Mouse (Mus musculus): ENCODE results near the gene Car10. TPM values are rescaled to one million over a fixed set of nuclear protein-coding genes. Genes with fewer than 3 reads are reported as not detected.

Gene Car10
- polyA plus RNA-seq, 1 experiment: not detected

DNA sequence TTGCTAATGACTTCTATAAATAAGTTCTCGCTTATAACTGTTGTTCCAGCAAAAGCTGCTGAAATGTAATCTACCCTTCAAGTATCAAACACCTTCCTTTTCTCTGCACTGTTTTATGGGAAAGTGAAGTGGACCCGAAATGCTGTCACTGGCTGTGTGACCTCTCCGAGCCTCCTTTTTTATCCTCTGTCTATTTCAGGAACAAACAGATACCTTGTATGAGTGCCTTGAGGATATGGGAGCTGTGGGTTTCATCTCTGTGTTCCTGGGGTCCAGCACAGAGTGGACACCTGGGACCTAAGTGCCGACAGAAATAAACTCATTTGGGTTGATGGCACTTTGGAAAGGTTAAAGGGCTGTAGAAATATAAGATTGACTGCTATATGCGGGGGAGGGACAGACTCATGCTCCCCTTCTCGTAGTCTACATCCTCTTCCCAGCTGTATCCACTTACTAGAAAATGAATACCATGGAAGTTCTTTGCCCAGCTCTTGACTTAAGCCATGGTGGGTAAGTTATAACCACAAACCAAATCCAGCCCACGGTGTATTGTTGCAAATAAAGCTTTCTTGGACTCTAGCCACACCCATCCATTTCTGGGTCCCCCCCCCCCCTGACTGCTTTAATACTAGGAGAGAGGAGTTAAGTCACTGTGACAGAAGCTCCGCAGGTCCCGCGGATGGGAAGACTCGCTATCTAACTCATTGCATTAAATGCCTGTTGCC lies 474.3 kb downstream of the Car10 start:
- DNase-seq (ENCODE audit: low read depth): no peak

DNA sequence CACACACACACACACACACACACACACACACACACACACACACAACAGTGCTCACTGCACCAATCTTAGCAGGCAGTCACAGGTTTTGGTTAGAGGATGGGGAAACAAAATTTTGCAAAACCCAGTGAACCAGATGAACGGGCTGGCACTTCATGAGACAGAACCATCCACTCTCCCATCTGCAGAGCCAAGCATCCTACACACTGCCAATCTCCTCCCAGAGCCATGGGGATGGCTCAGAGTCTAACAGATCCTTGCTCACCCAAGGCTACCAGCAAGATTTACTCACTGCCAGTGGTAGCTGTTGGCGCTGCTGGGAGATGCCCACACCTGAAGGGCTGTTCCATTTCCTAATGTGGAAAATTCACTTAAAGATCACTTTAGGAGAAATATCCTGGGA lies 479.6 kb downstream of the Car10 start:
- DNase-seq (ENCODE audit: low read depth): no peak

DNA sequence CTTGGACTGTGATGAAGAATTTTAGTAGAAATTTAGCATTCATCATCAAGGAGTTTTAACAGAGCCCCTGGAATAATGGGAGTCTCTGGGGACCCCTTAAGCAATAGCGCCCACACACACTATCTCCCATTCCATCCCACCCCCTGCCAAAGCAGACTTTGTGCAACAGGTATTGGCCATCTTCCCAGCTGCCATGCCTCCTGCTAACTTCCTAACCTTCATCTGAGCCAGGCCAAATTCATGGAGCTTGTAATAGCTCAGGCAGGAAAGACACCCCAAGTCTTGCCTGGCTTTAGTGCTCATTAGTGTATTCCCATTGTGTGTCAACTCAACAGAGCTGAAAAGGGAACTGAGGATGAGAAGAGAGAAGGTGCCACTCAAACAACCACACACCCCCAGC lies 481.8 kb downstream of the Car10 start:
- DNase-seq (ENCODE audit: low read depth): no peak

DNA sequence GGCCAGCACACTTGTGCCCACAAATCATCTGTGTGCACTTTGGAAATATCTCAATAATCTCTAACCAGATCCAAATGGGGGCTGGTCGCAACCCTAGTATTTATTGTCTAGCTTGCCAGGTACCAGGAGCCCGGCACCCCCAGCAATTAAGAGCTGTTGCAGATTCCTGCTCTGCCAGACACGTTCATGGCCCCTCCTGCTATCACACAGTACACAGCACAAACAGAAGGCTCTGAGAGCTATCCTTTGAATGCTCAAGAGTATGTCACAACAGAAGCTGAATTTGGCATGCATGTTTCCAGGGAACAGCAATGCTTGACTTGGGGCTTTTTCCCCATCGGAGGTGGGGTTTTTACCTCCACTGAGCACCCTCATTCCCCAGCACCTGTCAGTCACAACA lies 483.5 kb downstream of the Car10 start:
- no peak for DNase-seq (ENCODE audit: low read depth)

DNA sequence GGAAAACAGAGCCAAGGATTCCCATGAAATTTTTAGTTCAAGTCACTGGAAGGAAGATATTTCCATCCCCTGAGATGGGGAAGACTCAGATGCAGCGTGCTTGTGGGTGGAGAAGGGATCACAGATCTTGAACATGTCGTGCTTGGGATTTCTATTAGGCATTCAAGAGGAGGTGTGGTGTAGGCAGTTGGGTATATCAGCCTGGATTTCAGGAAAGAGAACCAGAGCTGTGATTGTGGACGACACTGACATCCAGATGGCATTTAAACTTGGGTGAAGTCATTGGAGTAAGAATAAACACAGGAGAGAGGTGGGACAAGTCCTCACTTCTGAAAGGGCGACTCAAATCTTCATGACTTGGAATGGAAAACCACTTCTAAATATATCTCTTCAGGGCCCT lies 490.0 kb downstream of the Car10 start:
- DNase-seq (ENCODE audit: low read depth): no peak

DNA sequence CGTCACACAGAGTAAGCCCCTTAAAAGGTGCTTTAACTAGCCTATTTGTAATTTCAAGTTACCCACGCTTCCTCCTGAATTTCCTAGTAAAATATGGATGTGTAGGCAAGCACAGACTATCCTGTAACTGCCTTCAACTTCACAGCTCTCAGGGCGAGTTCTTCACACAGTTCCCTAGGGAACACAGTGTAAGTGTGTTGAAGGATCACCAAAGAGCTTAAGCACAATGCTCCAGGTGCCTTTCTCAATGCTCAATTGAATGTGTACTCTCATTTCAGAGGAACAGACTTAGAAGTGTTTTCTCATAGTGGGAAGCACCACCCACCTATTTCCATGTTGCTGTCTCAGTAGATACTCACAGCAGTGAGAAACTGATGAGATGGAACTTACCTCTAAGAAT lies 492.8 kb downstream of the Car10 start:
- no peak for DNase-seq (ENCODE audit: low read depth)

DNA sequence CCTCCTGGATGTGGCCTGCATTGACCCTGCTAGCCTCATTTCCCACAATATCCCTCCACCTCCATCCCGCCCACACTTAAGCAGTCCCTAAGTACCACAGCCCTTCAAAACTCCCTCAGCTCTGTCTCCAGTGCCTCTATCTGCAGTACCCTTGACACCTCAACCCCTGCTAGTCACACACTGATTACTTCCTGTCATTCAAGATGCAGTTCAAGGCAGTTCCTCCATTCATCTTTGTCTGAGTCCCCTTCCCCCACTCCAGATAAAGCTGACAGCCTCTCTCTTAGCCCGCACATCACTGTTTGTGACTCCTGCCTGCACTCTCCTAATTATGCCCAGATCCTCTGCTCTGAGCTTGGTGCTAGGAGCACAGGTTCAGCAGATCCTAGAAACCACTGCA lies 496.2 kb downstream of the Car10 start:
- DNase-seq (ENCODE audit: low read depth): no peak

DNA sequence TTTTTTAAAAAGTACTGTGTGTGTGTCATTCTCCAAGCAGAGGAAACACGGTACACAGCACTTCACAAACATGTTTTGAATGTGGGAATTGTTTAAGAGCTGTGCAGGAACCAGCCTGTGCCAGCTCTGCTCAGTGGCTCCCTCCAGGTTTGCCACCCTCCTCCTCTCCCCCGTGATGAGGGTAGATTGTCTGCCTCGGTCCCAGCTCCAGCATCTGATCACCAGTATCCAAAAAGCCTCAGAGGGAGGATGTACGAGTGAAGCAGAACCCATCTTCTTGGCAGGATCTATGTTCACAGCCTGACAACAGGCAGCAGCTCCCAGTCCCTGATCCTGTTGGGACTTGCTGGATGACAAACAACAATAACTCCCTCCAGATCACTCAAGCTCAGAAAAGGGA lies 500.3 kb downstream of the Car10 start:
- DNase-seq (ENCODE audit: low read depth): no peak

DNA sequence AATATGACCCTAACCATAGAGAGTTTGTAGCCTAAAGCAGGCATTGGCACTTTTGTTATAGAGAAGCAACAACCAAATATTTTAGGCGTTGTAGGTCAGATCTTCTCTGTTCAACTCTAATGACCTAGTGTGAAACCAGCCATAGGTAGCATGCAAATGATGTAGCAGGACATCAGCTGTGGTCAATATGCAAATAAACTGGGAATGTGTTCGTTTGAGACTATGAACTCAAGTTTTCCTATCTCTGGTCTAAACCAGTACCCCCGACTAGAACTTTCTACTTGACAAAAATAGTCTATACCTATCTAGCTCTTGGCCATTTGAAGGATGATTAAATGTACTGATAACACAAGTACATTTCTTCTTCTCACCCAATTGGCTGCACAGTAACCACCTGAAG lies 501.9 kb downstream of the Car10 start:
- DNase-seq (ENCODE audit: low read depth): no peak

DNA sequence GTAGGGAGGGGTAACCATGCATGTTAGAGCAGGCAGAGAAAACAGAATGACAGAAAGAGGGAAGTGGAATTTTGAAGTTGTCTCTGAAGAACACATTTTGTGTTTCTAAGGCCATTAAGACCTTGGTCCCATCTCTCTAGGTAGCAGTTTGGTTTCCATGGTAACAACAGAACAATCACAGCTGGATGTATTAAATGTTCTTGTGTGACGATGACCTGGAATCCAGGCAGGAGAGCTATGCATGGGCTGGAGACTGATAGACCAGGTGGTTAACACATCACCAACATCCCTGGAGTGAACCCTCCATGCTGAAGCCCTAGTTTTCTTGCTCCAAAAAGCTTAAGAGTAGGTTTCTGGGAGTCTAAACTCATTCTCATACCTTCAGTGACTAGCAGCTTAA lies 505.7 kb downstream of the Car10 start:
- no peak for DNase-seq (ENCODE audit: low read depth)

DNA sequence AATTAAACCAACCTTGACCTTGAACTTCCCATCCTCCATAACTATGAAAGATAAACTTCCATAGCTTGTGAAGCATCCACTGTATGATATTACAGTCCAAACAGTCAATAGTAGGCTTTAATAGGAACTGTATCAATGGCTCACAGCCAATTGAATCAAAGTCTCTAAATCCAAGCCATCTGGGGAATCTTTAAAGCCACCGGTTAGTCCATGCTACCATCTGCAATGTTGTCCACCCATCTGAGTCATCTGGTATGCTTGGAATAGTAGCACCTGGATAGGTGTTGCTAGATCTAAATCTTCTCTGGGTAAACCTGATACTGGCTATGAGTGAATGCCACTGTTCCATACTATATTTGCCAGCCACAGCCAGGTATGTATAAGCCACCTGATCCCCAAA lies 509.3 kb downstream of the Car10 start:
- DNase-seq (ENCODE audit: low read depth): no peak

DNA sequence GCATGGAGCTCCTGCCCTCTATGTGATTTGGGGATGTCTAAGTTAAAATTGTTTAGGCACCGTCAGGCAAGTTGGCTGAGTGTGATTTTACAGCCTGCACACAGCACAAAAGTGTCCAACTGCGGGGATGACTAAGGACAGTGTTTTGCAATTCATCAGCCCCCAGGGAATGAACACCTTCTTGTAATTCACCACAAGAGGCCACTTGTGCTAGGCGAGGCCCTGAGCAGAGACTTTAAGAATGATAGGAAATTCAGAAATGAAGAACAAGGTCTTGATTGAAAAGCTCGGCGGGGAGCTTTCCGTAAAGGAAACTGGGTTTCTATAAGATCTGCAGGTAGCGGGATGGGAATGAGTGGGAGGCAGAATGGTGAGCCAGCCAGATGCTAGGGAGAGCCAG lies 510.9 kb downstream of the Car10 start:
- no peak for DNase-seq (ENCODE audit: low read depth)

DNA sequence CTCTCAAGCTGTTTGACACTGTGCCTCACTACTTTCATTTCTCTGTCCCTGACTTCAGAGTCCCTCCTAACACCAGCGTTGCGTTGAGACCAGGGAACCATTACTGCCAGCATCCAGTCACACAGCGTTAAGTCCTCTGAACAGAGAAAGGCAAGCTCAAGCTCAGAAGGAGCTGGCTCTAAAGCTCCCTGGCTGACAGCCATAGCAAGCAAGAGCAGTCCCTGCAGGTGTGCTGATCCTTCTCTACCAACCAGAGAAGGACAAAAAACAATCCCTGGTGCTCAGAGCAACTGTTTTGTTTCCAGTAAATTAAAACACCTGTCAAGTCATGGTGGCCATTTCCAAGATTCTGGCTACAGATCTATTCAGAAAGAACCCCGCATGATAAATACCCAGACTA lies 514.2 kb downstream of the Car10 start:
- DNase-seq (ENCODE audit: low read depth): no peak

DNA sequence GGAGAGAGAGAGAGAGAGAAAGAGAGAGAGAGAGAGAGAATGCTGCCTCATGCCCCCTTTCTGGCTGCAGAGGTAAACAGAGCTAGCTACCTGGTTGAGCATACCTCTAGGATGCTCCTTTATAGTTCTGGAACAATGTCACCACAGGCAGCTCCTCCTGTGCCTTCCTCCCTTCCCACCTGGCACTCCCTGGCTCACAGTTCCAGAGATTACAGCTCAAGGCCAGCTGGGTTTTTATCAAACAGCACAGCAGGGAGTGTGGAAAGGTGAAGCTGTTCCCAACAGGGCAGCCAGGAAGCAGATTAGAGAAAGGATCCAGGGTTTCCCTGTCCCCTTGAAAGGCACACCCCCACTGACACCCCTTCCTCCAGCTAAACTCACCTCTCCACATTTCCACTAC lies 517.0 kb downstream of the Car10 start:
- DNase-seq (ENCODE audit: low read depth): no peak

DNA sequence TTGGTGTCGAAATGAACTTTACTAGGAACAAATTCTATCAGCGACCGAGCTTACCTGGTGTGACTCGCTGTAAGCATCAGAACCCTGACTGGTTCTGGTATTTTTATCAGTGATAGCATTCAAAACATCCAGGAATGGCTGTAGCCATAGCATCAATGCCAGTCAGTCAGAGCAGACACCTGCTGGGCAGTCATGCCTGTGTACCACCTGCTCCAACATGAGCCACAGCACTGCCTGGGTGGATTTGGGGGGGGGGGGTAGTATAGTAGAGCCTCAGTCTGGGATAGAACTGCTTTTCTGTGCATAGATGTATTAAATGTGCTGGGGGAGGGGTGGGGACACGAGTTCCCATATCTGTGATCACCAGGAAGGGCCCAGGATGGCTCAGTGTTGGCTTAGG lies 525.8 kb downstream of the Car10 start:
- no peak for DNase-seq (ENCODE audit: low read depth)

DNA sequence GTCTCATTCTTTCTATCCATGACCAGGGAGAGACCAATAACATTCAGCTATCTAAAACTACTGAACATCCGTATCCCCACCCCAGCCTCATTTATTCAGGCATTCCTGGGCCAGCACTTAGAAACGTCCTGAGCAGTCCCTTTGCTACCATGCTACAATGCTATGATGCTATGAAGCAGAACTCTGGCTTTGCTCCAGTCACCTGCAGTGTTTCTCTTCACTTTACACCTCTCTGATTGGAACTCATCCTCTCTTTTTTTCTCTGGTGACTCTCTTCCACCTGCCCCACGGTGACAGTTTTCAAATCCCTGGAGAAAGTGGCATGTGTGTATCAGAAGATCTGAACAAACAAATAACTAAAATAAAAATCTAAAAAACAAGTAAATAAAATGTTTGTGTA lies 541.6 kb downstream of the Car10 start:
- no peak for DNase-seq (ENCODE audit: low read depth)

DNA sequence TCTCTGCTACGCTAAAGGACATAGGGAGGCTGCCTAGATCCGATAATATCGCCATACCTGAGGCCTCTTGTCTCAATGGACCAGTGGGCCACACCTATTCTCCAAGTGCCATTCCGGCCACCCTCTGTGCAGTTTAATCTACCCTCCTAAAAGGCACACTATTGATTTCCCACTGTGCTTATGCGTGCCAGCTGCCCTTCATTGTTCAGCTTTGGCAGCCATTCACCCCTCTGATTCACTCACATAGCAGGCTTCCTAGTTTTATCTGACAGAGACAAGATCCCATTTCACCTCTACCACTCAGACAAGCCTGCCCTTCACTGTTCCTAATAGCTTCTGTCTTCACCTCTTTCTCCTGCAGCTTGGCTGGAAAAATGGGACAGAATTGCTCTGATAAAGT lies 543.1 kb downstream of the Car10 start:
- no peak for DNase-seq (ENCODE audit: low read depth)

DNA sequence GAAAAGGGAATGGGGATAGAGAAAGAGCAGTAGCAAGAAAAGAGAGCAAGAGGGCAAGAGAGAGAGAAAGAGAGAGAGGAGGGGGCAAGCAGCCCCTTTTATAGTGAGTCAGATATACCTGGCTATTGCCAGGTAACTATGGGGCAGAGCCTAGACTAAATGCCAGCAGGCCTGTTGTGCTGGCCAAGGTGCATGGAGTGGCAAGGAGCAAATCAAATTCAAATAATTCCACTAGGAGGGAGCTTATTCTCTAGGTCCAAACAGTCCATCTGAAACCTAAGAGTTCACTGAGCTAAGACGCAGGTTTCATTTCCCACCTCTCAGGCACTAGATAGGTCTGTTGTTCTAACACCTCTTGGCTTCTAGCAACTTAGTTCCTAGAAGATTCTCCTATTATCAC lies 544.5 kb downstream of the Car10 start:
- no peak for DNase-seq (ENCODE audit: low read depth)

DNA sequence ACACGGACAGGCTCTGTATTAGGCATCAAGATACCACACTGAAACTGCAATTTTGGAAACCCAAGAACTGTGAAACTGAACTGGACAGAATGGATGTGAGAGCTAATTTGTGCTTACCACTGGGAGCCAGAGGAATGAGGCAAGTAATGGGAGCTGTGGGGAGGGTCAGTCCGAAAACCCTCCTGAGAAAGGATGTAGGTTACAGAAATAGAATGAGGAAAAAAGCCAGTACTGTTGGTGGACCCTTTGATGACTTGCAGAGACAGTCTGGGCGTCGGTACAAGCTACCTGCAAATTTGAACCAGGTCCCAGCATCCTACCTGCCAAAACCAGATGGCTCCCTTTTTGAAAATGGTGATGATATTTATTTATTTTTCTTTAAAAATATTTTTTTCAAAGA lies 545.2 kb downstream of the Car10 start:
- DNase-seq (ENCODE audit: low read depth): no peak

DNA sequence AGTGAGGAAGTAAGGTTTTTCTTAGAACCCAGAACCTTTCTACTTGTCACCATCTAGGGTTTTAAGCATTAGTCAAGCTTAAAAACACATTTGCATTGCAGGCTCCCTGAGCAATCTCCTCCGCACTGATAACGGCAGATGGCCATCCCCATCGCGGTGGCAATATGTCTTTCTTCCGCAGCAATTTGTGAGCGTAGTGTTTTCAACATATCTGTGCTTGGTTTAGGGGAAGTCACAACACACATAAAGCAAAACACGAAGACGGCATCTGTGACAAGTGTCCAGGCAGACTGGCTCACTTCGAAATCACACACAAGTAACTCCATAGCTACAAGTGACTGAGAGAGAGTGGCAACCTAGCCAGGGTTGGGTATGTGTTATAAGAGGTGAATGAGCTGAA lies 545.6 kb downstream of the Car10 start:
- no peak for DNase-seq (ENCODE audit: low read depth)

DNA sequence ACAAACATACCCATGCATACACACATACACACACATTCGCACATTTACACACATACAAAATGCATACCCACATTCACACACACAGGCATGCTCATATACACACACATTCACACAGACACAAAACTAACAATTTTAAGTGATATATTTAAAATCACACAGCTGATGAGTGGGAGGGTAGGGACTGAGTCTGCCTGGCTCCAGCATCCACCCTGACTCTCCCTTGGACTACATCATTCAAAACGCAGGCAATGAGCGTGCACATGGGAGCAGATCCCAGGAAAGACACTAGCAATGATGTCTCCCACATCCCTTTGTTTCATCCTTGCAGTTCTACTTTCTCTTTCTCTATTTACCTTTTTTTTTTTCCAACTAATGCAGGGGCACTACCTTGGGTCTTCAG lies 548.4 kb downstream of the Car10 start:
- no peak for DNase-seq (ENCODE audit: low read depth)
